Mouse (Mus musculus): ENCODE measurements around the gene Cyp4f39. TPM values are rescaled to one million over a fixed set of nuclear protein-coding genes. Genes with fewer than 3 reads are reported as not detected.

Cyp4f39 gene
- polyA plus RNA-seq, 1 experiment: not detected

- Histone ChIP-seq H3K27ac (ENCODE audit: insufficient read depth, low read length) (no peak overlapping the region), H3K4me3 (ENCODE audit: insufficient read depth, low read length) (no peak overlapping the region), H3K4me1 (ENCODE audit: control insufficient read depth, insufficient read depth, low read length) (no peaks in the 10 kb centered on the region)
- no peak for TF ChIP-seq CTCF (IDR thresholded peaks at IDR 0.05; ENCODE audit: extremely low read depth, insufficient read depth, low read length)
- TF ChIP-seq POLR2A (IDR thresholded peaks at IDR 0.05; ENCODE audit: extremely low read depth, insufficient read depth, low read length): no peak
Measured at GRCm38 (mm10) chr17:32454997-32455396, 2.5 kb downstream of the Cyp4f39 start.

GRCm38 (mm10) chr17:32468494-32468893, 16.0 kb downstream of the Cyp4f39 start:
- no peaks in the 10 kb centered on the region for H3K4me1 ChIP-seq (ENCODE audit: control insufficient read depth, insufficient read depth, low read length)
- no peak overlapping the region for H3K27ac ChIP-seq (ENCODE audit: insufficient read depth, low read length)
- no peak overlapping the region for H3K4me3 ChIP-seq (ENCODE audit: insufficient read depth, low read length)
- TF ChIP-seq POLR2A (IDR thresholded peaks at IDR 0.05; ENCODE audit: extremely low read depth, insufficient read depth, low read length): no peak
- TF ChIP-seq CTCF (IDR thresholded peaks at IDR 0.05; ENCODE audit: extremely low read depth, insufficient read depth, low read length): no peak

- Histone ChIP-seq H3K4me1 (ENCODE audit: control insufficient read depth, insufficient read depth, low read length) (no peaks in the 10 kb centered on the region), H3K27ac (ENCODE audit: insufficient read depth, low read length) (no peak overlapping the region), H3K4me3 (ENCODE audit: insufficient read depth, low read length) (no peak overlapping the region)
- no peak for TF ChIP-seq CTCF (IDR thresholded peaks at IDR 0.05; ENCODE audit: extremely low read depth, insufficient read depth, low read length)
- no peak for TF ChIP-seq POLR2A (IDR thresholded peaks at IDR 0.05; ENCODE audit: extremely low read depth, insufficient read depth, low read length)
Measured at GRCm38 (mm10) chr17:32470795-32471194, 18.3 kb downstream of the Cyp4f39 start.

- Histone ChIP-seq H3K27ac (ENCODE audit: insufficient read depth, low read length) (no peak overlapping the region), H3K4me1 (ENCODE audit: control insufficient read depth, insufficient read depth, low read length) (no peaks in the 10 kb centered on the region), H3K4me3 (ENCODE audit: insufficient read depth, low read length) (no peak overlapping the region)
- TF ChIP-seq POLR2A (IDR thresholded peaks at IDR 0.05; ENCODE audit: extremely low read depth, insufficient read depth, low read length) (no peak), CTCF (IDR thresholded peaks at IDR 0.05; ENCODE audit: extremely low read depth, insufficient read depth, low read length) (no peak)
Measured at GRCm38 (mm10) chr17:32472176-32472575, 19.7 kb downstream of the Cyp4f39 start.

- H3K27ac ChIP-seq (ENCODE audit: insufficient read depth, low read length): no peak overlapping the region
- TF ChIP-seq CTCF (IDR thresholded peaks at IDR 0.05; ENCODE audit: extremely low read depth, insufficient read depth, low read length): no peak
- TF ChIP-seq POLR2A (IDR thresholded peaks at IDR 0.05; ENCODE audit: extremely low read depth, insufficient read depth, low read length): no peak
- no peak overlapping the region for H3K4me3 ChIP-seq (ENCODE audit: insufficient read depth, low read length)
- H3K4me1 ChIP-seq (ENCODE audit: control insufficient read depth, insufficient read depth, low read length): no peaks in the 10 kb centered on the region
Measured at GRCm38 (mm10) chr17:32474954-32475560, 22.5 kb downstream of the Cyp4f39 start.

GRCm38 (mm10) chr17:32477204-32477603, 24.7 kb downstream of the Cyp4f39 start:
- no peak for TF ChIP-seq CTCF (IDR thresholded peaks at IDR 0.05; ENCODE audit: extremely low read depth, insufficient read depth, low read length)
- TF ChIP-seq POLR2A (IDR thresholded peaks at IDR 0.05; ENCODE audit: extremely low read depth, insufficient read depth, low read length): no peak
- H3K4me1 ChIP-seq (ENCODE audit: control insufficient read depth, insufficient read depth, low read length): no peaks in the 10 kb centered on the region
- H3K4me3 ChIP-seq (ENCODE audit: insufficient read depth, low read length): no peak overlapping the region
- no peak overlapping the region for H3K27ac ChIP-seq (ENCODE audit: insufficient read depth, low read length)

GRCm38 (mm10) chr17:32478727-32479126, 26.2 kb downstream of the Cyp4f39 start:
- no peaks in the 10 kb centered on the region for H3K4me1 ChIP-seq (ENCODE audit: control insufficient read depth, insufficient read depth, low read length)
- H3K27ac ChIP-seq (ENCODE audit: insufficient read depth, low read length): no peak overlapping the region
- TF ChIP-seq CTCF (IDR thresholded peaks at IDR 0.05; ENCODE audit: extremely low read depth, insufficient read depth, low read length): no peak
- no peak for TF ChIP-seq POLR2A (IDR thresholded peaks at IDR 0.05; ENCODE audit: extremely low read depth, insufficient read depth, low read length)
- no peak overlapping the region for H3K4me3 ChIP-seq (ENCODE audit: insufficient read depth, low read length)

GRCm38 (mm10) chr17:32479554-32480506, 27.3 kb downstream of the Cyp4f39 start:
- Histone ChIP-seq H3K4me3 (ENCODE audit: insufficient read depth, low read length) (no peak overlapping the region), H3K4me1 (ENCODE audit: control insufficient read depth, insufficient read depth, low read length) (no peaks in the 10 kb centered on the region), H3K27ac (ENCODE audit: insufficient read depth, low read length) (no peak overlapping the region)
- TF ChIP-seq POLR2A (IDR thresholded peaks at IDR 0.05; ENCODE audit: extremely low read depth, insufficient read depth, low read length): no peak
- TF ChIP-seq CTCF (IDR thresholded peaks at IDR 0.05; ENCODE audit: extremely low read depth, insufficient read depth, low read length): 0 out of 2 replicates have a peak, but pooled peaks have one; percentile 15

GRCm38 (mm10) chr17:32481766-32482165, 29.2 kb downstream of the Cyp4f39 start:
- TF ChIP-seq CTCF (IDR thresholded peaks at IDR 0.05; ENCODE audit: extremely low read depth, insufficient read depth, low read length) (no peak), POLR2A (IDR thresholded peaks at IDR 0.05; ENCODE audit: extremely low read depth, insufficient read depth, low read length) (no peak)
- H3K4me1 ChIP-seq (ENCODE audit: control insufficient read depth, insufficient read depth, low read length): no peaks in the 10 kb centered on the region
- H3K27ac ChIP-seq (ENCODE audit: insufficient read depth, low read length): no peak overlapping the region
- no peak overlapping the region for H3K4me3 ChIP-seq (ENCODE audit: insufficient read depth, low read length)

Measured in cortical plate, adult 2 months (tissue).